Mouse (Mus musculus) neutrophil, adult 5-6 weeks (primary cell): ENCODE results near the gene Fer1l5. TPM values are rescaled to one million over a fixed set of nuclear protein-coding genes. Genes with fewer than 3 reads are reported as not detected.

Source experiments
- ATAC-seq: fragments of 151-379, 151-347 bp; 2 replicates; pipeline ENCODE4 v1.8.0; 2017; ENCODE audit warnings: mild to moderate bottlenecking, moderate TSS enrichment; ENCODE audit not compliant: insufficient number of reproducible peaks, poor library complexity, low FRiP score, severe bottlenecking; ENCODE audit errors: extremely low read depth
- total RNA-seq: library from RNA; stranded (forward); fragments of 200-1000 nt; gene quantifications from 2 replicates; pipeline ENCODE4 v1.2.3, GENCODE M21; 2017

Fer1l5 gene
- total RNA-seq, 1 experiment from 2014 or later, result 0.35 TPM

DNA sequence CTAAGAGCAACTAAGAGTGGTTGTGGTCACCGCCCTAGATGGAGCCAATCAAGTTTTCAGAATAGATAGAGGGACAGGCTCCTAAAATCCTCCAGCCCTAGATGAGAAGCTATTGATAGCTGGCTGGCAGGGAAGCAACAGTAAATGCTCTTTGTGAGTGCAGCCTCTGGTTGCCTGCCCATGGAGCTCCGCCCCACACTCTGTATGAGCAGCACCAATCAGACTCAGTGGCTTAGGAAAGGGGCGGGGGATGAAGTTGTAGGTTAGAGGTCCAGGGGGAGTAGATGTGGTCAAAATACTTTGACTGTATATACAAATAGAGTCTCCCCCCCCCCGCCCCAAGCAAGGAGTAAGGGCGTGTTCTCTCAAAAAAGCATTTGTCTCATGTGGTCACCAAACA is 95.4 kb downstream of the Fer1l5 start:
- no peak for ATAC-seq

DNA sequence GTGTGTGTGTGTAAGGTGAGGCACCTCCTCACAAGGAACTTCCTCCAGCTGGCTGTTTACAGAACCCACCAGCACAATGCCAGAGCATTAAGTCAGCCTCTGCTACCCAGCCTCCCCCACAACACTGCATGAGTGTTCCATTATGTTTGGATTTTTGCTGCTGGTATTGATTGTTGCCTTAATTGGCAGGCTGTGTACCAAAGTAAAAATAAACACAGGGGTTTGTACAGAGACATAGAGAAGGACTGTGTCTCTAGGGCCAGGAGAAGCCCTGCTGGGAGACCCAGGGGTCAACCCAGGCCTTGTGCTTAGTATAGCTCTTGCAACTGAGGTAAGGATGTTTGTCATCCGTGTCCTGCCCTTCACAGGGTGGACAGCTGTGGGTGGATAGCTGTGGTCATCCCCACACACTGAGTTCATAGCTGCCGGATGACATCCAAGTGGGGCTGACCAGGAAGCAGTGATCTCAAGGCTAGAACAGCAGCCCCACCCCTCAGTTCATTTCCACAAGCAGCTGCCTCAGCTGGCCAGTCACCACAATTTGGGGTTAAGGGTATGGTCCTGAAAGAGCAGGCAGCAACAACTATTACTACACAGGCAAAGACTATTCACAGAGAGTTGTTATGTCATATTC is 97.8 kb downstream of the Fer1l5 start:
- no peak for ATAC-seq

DNA sequence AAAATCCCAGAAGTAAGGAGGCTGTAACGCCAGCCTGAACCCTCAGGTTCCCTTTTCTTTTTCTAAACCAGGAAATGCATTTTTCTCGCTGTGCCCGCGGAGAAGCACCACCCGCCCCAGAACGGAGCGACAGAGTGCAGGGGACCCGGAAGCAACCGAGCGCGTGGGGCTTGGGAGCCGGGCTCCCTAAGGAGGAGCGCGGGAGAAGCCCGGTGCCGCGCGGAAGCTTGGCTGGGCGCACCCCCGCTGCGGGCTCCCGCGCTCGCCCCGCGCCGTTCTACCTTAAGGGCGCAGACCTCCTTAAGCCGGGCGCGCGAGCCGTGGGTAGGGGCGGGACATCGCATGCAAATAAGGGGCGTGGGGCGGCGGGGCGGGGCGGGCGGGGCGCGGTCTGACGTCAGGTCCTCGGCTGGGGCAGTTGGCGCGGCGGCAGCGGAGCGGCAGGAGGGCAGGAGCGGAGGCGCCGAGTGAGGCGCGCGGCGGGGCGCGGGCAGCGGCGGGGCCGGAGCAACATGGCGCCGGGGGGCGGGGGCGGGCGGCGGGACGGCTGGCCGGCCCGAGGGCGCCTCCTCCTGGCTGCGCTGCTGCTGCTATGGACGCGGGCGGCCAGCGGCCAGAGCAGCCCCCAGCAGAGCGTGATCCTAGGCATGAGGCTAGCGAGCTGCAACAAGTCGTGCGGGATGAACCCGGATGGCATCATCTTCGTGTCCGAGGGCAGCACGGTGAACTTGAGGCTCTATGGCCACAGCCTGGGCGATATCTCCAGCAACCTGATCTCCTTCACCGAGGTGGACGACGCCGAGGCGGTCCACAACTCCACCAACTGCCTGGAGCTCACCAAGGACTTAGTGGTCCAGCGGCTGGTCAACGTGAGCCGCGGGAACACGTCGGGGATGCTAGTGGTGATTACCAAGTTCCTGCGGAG is 99.4 kb downstream of the Fer1l5 start, which contains the start of gene Cnnm4:
Gene Cnnm4, plus strand, starts transcription at position 440 of the 925 bp plus-strand sequence.
- peak; percentile 73 for ATAC-seq

Other genes starting within 250 kb of the Fer1l5 start
- 103 and 117 TPM in 2 replicates for gene Uggt1, start 127.6 kb upstream of the Fer1l5 start, total RNA-seq
- gene Neurl3, start 97.6 kb upstream of the Fer1l5 start, total RNA-seq, result 433 and 491 TPM in 2 replicates
- 199 and 207 TPM in 2 replicates for gene Arid5a, start 64.6 kb upstream of the Fer1l5 start, total RNA-seq
- gene Kansl3, start 3.1 kb upstream of the Fer1l5 start, total RNA-seq, result 57.2 and 67.0 TPM in 2 replicates
- 13.0 and 14.9 TPM in 2 replicates for gene Lman2l, start 73.0 kb downstream of the Fer1l5 start, total RNA-seq
- gene Cnnm4, start 99.3 kb downstream of the Fer1l5 start, total RNA-seq, result 15.6 and 15.8 TPM in 2 replicates
- gene Cnnm3, start 139.6 kb downstream of the Fer1l5 start, total RNA-seq, result 16.2 and 20.8 TPM in 2 replicates
- 18.6 and 20.3 TPM in 2 replicates for gene Ankrd23, start 164.6 kb downstream of the Fer1l5 start, total RNA-seq
- not detected in 2 replicates for gene Gm42417, start 167.1 kb downstream of the Fer1l5 start, total RNA-seq
- 11.8 and 12.2 TPM in 2 replicates for gene Ankrd39, start 175.2 kb downstream of the Fer1l5 start, total RNA-seq
- 0.25 TPM in 1 of 2 replicates, not detected in the other for gene Sema4c, start 186.1 kb downstream of the Fer1l5 start, total RNA-seq